Mouse (Mus musculus) heart, embryonic 16.5 days (tissue): ENCODE data around the gene Shank2. TPM values are rescaled to one million over a fixed set of nuclear protein-coding genes. Genes with fewer than 3 reads are reported as not detected.

Experiments
- ATAC-seq: fragments of 200-750 bp; cut with Nextera tagmentation; replicated peaks from 2 replicates; pipeline ENCODE4 v1.8.0; 2017; ENCODE audit warnings: moderate number of reproducible peaks; ENCODE audit not compliant: insufficient read depth, low FRiP score; ENCODE audit errors: extremely low read depth
- H3K27ac ChIP-seq: fragments of 300-500 bp; sonication (generic); 2 replicates; pipeline ENCODE4 v1.5.1; 2014; ENCODE audit warnings: mild to moderate bottlenecking, low read length, control low read depth, moderate library complexity
- H3K27me3 ChIP-seq: fragments of 300-500 bp; sonication (generic); 2 replicates; pipeline ENCODE4 v1.6.1; 2014; ENCODE audit warnings: low read length, mixed read lengths; ENCODE audit not compliant: control insufficient read depth, insufficient read depth
- H3K36me3 ChIP-seq: fragments of 300-500 bp; sonication (generic); 2 replicates; pipeline ENCODE4 v1.6.1; 2014; ENCODE audit not compliant: control insufficient read depth, insufficient read depth
- H3K4me1 ChIP-seq: fragments of 300-500 bp; sonication (generic); 2 replicates; pipeline ENCODE4 v1.6.1; 2014; ENCODE audit warnings: low read length, mixed read lengths; ENCODE audit not compliant: control insufficient read depth, insufficient read depth
- H3K4me2 ChIP-seq: fragments of 300-500 bp; sonication (generic); 2 replicates; pipeline ENCODE4 v1.6.1; 2014; ENCODE audit warnings: low read depth, mild to moderate bottlenecking, control low read depth, low read length
- H3K4me3 ChIP-seq: fragments of 300-500 bp; sonication (generic); 2 replicates; pipeline ENCODE4 v1.5.1; 2014; ENCODE audit warnings: mild to moderate bottlenecking, control low read depth, low read length
- H3K9ac ChIP-seq: fragments of 300-500 bp; sonication (generic); 2 replicates; pipeline ENCODE4 v1.6.1; 2014; ENCODE audit warnings: low read length, control low read depth
- H3K9me3 ChIP-seq: fragments of 300-500 bp; sonication (generic); replicated peaks from 2 replicates; pipeline ENCODE4 v1.6.1; 2016; ENCODE audit warnings: low read length; ENCODE audit not compliant: control insufficient read depth
- WGBS: fragments of 180-500 bp; shearing (Covaris S2); extraction: QIAGEN DNeasy Blood & Tissue Kit; methylation state at CpG from one replicate; pipeline ENCODE4 v1.1.7; 2014; 5-methylcytosine and 5-hydroxymethylcytosine counted together
- polyA plus RNA-seq: library from polyadenylated mRNA; unstranded; fragments of >200 nt; fragmentation: Nextera tagmentation; extraction: Ambion mirVana; gene quantifications from 2 replicates; pipeline ENCODE4 v1.2.1, GENCODE M21; 2015

The Shank2 gene
- polyA plus RNA-seq, 1 experiment from 2014 or later, result 0.79 TPM

DNA sequence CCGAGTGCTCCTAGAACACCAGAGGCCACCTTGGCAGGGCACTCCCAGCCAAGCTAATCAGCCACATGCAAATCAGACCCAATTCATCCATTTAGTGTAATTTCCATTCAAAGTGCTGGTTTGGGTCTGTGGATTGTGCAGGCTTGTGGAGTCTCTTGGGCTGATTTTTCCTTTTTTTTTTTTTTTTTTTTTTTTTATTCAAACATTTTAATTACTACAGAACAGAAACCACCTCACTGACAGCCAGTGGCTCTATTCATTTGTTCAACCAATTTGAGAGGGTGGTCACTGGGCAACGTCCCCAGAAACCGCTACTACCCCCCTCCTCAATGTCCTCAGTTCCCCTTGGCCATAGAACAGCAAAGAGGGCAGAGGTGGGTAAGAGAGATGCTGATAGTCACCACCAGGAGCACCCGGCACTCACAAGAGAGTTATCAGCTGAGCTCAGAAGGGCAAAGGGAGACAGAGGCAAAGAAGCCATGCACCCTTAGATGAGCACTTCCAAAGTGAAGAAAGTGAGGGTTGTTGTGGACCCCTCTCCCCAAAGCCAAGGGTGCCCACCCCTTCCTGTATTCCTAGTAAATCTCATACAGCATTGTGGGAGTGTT is 239.1 kb downstream of the Shank2 start:
- 0 out of 2 replicates have a peak, but pooled peaks cover 2% of the 10 kb centered on the region for H3K9me3 ChIP-seq
- H3K27ac ChIP-seq, result no peak overlapping the region
- no peak overlapping the region for H3K4me2 ChIP-seq
- no peaks in the 10 kb centered on the region for H3K27me3 ChIP-seq
- no peaks in the 10 kb centered on the region for H3K36me3 ChIP-seq
- ATAC-seq, result no peak
- H3K4me3 ChIP-seq, result no peak overlapping the region
- WGBS, result 63% methylated on average over 4 of the region's 4 CpGs
- H3K4me1 ChIP-seq, result no peaks in the 10 kb centered on the region
- no peak overlapping the region for H3K9ac ChIP-seq

DNA sequence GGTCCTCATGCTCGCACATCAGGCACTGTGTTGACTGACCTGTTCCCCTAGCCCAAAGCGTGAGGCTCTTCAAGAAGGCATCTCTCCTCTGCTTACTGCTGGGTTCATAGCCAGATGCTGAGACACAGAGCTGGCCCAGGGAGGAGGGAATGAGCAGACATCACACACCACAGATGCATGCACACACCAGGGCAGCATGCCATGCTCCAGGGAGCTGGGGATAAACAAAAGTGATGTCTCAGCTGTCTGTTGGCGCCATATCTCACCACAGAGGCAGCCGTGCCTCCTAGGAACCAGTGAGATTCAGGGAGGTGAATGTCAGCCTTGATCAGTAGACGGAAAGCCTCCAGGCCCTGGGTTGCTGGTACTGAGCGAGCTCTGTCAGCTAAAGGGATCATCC is 242.5 kb downstream of the Shank2 start:
- Histone ChIP-seq H3K36me3 (no peaks in the 10 kb centered on the region), H3K4me2 (no peak overlapping the region), H3K9me3 (no peaks in the 10 kb centered on the region), H3K4me1 (no peaks in the 10 kb centered on the region), H3K27me3 (no peaks in the 10 kb centered on the region), H3K9ac (no peak overlapping the region), H3K27ac (no peak overlapping the region), H3K4me3 (no peak overlapping the region)
- 75% methylated on average over 6 of the region's 6 CpGs for WGBS
- no peak for ATAC-seq

DNA sequence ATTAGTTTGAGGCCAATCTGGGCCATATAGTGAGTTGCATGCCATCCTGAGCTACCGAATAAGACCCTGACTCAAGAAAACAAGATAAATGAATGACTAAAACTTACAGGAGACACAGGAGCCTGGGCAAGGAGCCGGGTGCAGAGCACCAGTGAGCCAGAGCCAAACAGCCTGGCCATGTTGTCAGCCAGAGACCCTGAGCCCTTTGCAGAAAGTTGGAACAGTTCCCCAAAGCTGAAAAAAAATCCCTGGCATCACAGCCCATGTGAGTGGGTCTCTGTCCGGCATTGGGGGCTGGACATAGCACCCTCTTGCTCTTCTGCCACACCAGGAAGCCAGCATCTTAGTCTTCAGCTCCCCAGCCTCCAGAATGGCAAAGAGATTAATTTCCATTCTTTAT is 244.5 kb downstream of the Shank2 start:
- no peaks in the 10 kb centered on the region for H3K9me3 ChIP-seq
- no peak overlapping the region for H3K4me3 ChIP-seq
- H3K36me3 ChIP-seq, result no peaks in the 10 kb centered on the region
- no peak overlapping the region for H3K9ac ChIP-seq
- H3K27ac ChIP-seq, result no peak overlapping the region
- 70% methylated on average over 3 of the region's 3 CpGs for WGBS
- H3K27me3 ChIP-seq, result no peaks in the 10 kb centered on the region
- no peaks in the 10 kb centered on the region for H3K4me1 ChIP-seq
- ATAC-seq, result no peak
- H3K4me2 ChIP-seq, result no peak overlapping the region

DNA sequence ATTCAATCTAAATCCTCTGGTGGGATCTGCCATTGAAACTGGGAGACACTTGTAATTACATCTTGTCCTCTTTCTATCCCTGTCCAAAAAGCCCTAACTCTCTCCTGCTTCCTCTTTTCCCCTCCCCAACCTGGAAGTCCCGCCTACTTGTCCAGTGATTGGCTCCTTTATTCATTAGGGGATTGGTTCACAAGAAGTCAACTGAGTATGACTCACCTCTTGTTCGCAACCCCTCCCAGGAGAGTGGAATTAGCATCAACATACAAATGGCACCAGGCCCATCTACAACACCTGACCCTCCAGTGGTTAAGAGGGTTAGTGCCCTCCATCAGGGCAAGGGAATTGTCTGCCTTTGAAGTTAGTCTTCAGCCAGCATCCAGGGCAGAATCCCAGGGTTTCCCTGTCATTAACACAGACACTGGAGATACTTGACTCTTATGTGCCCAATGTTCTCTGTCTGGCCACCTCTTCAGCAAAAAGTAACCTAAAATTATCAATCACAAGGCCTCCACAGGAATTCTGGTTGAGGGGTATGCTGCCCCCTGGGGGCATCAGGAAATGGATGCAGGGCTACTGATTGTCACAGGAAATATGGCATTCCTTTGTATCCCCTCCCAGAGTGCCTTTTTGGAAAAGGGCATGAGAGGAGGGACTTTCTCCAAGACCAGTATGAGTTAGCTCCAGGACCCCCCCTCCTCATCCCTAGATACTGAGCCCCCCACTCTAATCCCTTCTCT is 247.1 kb downstream of the Shank2 start:
- ATAC-seq, result no peak
- Histone ChIP-seq H3K4me3 (no peak overlapping the region), H3K9ac (no peak overlapping the region), H3K9me3 (no peaks in the 10 kb centered on the region), H3K4me2 (no peak overlapping the region), H3K27me3 (no peaks in the 10 kb centered on the region), H3K27ac (no peak overlapping the region), H3K4me1 (no peaks in the 10 kb centered on the region), H3K36me3 (no peaks in the 10 kb centered on the region)
- WGBS, result 33% methylated on average over 2 of the region's 2 CpGs

DNA sequence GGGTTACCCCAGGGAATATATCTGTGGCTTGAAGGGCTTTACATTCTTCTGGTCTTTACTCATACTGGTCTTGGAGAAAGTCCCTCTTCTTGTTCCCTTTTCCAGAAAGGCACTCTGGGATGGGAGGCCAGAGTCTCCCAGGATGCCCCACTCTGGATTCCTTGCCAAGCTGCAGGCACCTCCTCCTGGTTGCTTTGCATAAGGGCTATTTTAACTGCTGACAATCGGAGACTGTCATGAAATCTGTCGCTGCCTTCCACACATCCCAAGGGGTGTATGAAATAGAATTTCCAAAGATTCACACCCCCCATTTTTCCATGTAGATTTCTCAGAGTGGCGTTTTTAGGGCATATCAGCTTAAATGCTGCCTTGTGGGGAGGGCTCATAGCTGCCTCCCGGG is 249.1 kb downstream of the Shank2 start:
- Histone ChIP-seq H3K4me3 (no peak overlapping the region), H3K36me3 (no peaks in the 10 kb centered on the region), H3K4me1 (no peaks in the 10 kb centered on the region), H3K27ac (no peak overlapping the region), H3K27me3 (no peaks in the 10 kb centered on the region), H3K9ac (no peak overlapping the region), H3K4me2 (no peak overlapping the region), H3K9me3 (no peaks in the 10 kb centered on the region)
- ATAC-seq, result no peak
- WGBS, result 59% methylated on average over 4 of the region's 4 CpGs

DNA sequence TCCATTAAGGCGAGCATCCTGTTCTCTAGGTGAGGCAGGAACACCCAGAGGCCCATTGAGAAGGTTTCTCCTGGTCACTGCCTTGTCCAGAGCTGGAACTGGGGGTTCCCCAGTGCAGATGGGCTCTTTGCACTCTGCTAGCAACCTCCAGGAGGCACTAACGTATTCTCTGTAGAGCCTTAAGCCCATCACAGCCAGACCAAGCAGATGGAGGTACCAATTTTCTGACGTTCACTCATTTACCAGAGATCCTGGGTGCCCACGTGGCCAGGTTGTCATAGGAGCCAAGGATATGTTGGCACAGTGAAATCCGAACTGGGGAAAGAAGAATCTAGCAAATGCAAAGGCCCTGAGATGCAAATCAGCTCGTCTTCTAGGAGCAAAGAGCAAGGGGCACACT is 249.5 kb downstream of the Shank2 start:
- Histone ChIP-seq H3K27me3 (no peaks in the 10 kb centered on the region), H3K9me3 (no peaks in the 10 kb centered on the region), H3K4me3 (no peak overlapping the region), H3K4me2 (no peak overlapping the region), H3K9ac (no peak overlapping the region), H3K4me1 (no peaks in the 10 kb centered on the region), H3K36me3 (no peaks in the 10 kb centered on the region), H3K27ac (no peak overlapping the region)
- WGBS, result 45% methylated on average over 6 of the region's 6 CpGs
- ATAC-seq, result no peak

DNA sequence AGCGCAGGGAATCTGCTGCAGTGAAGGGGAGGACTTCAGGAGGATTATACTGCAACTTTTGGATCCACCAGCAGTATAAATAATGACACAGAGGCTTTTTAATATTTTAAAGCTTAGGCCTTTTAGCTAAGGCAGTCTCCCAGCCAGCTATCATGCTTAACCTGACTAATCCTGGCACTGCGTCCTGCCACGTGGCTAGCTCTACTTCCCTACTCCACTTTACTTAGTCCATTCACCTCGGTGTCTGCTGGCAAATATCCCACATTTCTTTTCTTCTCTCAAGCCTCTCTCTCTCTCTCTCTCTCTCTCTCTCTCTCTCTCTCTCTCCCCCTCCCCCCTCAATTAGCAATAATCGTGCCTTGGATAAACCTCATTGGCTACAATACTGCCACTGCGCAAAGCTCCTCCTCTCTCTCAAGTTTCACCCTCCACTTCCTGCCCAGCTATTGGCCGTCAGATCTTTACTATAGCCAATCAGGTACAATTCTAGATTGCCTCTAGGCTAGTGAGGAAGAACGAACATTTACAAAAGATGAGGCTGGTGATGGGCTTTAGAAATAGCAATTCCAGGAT is 253.0 kb downstream of the Shank2 start:
- H3K4me2 ChIP-seq, result no peak overlapping the region
- 31% methylated on average over 8 of the region's 8 CpGs for WGBS
- H3K36me3 ChIP-seq, result no peaks in the 10 kb centered on the region
- H3K4me1 ChIP-seq, result no peaks in the 10 kb centered on the region
- H3K9me3 ChIP-seq, result no peaks in the 10 kb centered on the region
- ATAC-seq, result no peak
- H3K27ac ChIP-seq, result no peak overlapping the region
- no peak overlapping the region for H3K4me3 ChIP-seq
- H3K27me3 ChIP-seq, result no peaks in the 10 kb centered on the region
- no peak overlapping the region for H3K9ac ChIP-seq

DNA sequence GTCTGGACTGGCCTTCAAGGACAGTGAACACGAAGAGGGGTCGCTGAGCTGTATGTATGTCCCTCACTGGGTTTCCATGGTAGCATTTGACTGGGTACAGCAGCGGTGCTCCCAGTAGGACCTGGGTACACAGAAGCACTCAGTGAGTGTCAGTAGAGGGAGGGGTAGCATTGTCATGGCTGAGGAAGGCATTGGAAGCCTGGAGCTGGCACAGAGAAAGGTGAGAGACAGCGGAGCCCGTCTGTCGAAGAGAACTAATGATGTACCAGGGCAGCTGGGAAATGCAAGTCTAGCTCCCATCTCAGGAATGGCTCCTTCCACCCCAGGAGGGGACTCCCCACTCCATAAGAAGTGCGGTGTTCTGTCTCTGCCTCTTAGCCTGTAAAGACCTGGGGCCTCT is 256.1 kb downstream of the Shank2 start:
- no peak for ATAC-seq
- Histone ChIP-seq H3K4me1 (no peaks in the 10 kb centered on the region), H3K27ac (no peak overlapping the region), H3K36me3 (no peaks in the 10 kb centered on the region), H3K4me3 (no peak overlapping the region), H3K4me2 (no peak overlapping the region), H3K27me3 (no peaks in the 10 kb centered on the region), H3K9me3 (no peaks in the 10 kb centered on the region), H3K9ac (no peak overlapping the region)
- WGBS, result 64% methylated on average over 7 of the region's 7 CpGs

DNA sequence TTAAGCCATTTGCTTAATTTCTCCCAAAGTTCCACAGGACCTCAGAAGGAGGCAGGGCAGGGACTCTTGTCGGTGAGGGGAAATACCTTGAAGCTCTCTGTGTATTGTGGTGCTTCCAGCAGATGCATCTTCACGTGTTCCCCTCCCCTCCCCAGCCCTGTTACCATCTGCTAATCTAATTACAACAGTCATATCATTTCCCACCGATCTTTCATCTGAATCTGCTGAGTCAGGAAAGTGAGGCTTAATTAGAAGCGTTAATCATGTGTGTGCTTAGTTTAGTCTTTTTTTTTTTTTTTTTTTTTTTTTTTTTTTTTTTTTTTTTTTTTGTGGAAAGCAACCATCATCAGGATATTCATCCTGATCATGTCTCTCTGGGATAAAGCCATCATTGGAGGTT is 256.6 kb downstream of the Shank2 start:
- Histone ChIP-seq H3K4me3 (no peak overlapping the region), H3K27ac (no peak overlapping the region), H3K4me2 (no peak overlapping the region), H3K9me3 (no peaks in the 10 kb centered on the region), H3K36me3 (no peaks in the 10 kb centered on the region), H3K4me1 (no peaks in the 10 kb centered on the region), H3K27me3 (no peaks in the 10 kb centered on the region), H3K9ac (no peak overlapping the region)
- WGBS, result 57% methylated on average over 4 of the region's 4 CpGs
- no peak for ATAC-seq
